Mouse (Mus musculus): Measurements from ENCODE around the gene Tfip11. TPM values are rescaled to one million over a fixed set of nuclear protein-coding genes. Genes with fewer than 3 reads are reported as not detected.

Gene Tfip11
- total and polyA plus RNA-seq, 3 experiments: 16.0 to 19.4 (median 17.6) TPM

DNA sequence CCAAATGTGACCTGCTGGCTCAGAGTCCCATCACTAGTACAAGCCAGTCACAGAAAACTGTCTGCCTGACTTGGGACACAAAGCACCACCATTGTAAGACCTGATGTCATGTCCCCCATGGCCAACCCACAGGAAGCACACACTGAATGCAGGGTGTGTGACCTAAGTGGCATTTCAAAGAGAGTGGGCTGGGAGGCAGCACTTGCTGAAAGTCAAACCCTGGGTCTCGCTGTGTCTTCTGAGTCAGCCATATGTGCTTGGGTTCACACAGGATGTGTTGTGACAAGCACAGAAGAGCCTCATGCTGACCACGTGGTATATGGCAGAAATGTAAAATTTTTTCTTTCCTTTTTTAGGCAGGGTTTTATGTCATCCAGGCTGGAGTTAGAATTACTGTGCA, 28.9 kb upstream of the Tfip11 start:
- WGBS: 38% methylated on average over 2 of the region's 2 CpGs
- peaks cover 64% of the 10 kb centered on the region for H3K4me1 ChIP-seq (ENCODE audit: control insufficient read depth, insufficient read depth, low read length)
- intact Hi-C loops (cut with DNase I): no loop called here
- peaks cover 23% of the 10 kb centered on the region for H3K79me2 ChIP-seq (replicated peaks; ENCODE audit: control insufficient read depth, insufficient read depth, low read length)
- TF ChIP-seq CTCF (IDR thresholded peaks at IDR 0.05) (no peak), EP300 (IDR thresholded peaks at IDR 0.05; ENCODE audit: insufficient read depth, low read depth, low read length) (no peak), POLR2A (IDR thresholded peaks at IDR 0.05; ENCODE audit: insufficient read depth, low read depth, low read length) (no peak)
- no peak for DNase-seq
- no peaks in the 10 kb centered on the region for H3K27me3 ChIP-seq (ENCODE audit: control insufficient read depth, insufficient read depth, low read length)
- no peak overlapping the region for H3K4me3 ChIP-seq
- no peaks in the 10 kb centered on the region for H3K36me3 ChIP-seq (ENCODE audit: control insufficient read depth, insufficient read depth, low read length)
- peak overlapping the region; percentile 34 for H3K27ac ChIP-seq
- H3K9ac ChIP-seq (ENCODE audit: low read depth, low read length): no peak overlapping the region

DNA sequence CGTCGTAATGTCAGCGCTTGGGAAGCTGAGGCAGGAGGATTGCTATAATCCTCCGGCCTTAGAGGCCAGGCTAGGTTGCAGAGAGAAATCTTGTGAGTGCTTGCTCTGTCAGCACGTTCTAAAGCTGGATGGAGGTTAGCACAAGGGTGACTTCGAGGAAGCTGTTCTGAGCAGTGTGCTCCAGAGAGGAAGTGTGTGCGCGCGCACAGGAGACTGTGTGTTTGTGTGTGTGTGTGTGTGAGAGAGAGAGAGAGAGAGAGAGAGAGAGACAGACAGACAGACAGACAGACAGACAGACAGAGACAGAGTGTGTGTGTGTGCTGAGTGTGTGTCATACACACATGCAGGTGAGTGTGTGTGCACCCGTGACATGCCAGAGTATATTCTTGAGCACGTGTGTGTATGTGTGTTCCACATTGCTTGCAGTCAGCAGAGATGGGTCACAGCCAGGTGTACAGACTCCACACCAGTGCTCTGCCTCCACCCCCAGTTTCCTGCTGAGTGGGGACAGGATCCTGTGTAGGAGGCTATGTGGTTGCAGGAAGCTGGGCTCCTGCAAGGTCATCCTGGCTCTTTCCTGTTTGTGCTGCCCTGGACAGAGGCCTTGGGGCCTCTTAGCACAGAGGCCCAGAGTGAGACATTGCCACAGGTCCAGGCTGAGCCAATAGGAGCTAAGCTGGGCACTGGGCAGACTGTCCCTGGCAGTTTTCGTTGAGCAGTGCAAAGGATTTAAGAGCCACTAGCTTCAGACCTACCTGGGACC, 27.8 kb upstream of the Tfip11 start:
- intact Hi-C loops (cut with DNase I): no loop called here
- H3K4me3 ChIP-seq: no peak overlapping the region
- DNase-seq: peak; percentile 65 to 78
- 46% methylated on average over 12 of the region's 12 CpGs for WGBS
- TF ChIP-seq EP300 (IDR thresholded peaks at IDR 0.05; ENCODE audit: insufficient read depth, low read depth, low read length) (peak; percentile 86), POLR2A (IDR thresholded peaks at IDR 0.05; ENCODE audit: insufficient read depth, low read depth, low read length) (no peak), CTCF (IDR thresholded peaks at IDR 0.05) (no peak)
- peak overlapping the region; percentile 84 for H3K27ac ChIP-seq
- peak overlapping the region; percentile 2; the same call in 1 of the 2 replicates for H3K9ac ChIP-seq (ENCODE audit: low read depth, low read length)
- H3K27me3 ChIP-seq (ENCODE audit: control insufficient read depth, insufficient read depth, low read length): no peaks in the 10 kb centered on the region
- peaks cover 22% of the 10 kb centered on the region for H3K79me2 ChIP-seq (replicated peaks; ENCODE audit: control insufficient read depth, insufficient read depth, low read length)
- H3K4me1 ChIP-seq (ENCODE audit: control insufficient read depth, insufficient read depth, low read length): peaks cover 56% of the 10 kb centered on the region
- no peaks in the 10 kb centered on the region for H3K36me3 ChIP-seq (ENCODE audit: control insufficient read depth, insufficient read depth, low read length)

DNA sequence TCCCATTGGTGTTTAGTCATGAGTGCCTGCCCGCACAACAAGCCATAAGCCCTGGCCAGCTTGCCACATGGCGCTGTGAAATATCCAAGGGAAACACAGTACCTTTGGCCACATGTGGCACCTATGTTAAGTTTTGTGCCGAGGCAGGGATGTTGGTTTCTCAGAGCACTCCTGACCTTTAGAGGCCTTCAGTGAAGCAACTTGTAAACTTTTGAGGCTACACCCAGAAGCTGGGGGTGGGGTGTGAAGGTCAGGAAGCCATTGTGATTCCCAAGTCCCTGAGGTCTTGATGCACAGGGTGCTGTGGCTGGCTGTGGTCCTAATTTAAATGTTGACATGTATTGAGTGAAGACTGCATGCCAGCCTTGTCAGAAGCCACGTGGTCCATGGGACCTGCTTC, 26.8 kb upstream of the Tfip11 start:
- WGBS: 68% methylated on average over 4 of the region's 4 CpGs
- H3K4me1 ChIP-seq (ENCODE audit: control insufficient read depth, insufficient read depth, low read length): peaks cover 51% of the 10 kb centered on the region

DNA sequence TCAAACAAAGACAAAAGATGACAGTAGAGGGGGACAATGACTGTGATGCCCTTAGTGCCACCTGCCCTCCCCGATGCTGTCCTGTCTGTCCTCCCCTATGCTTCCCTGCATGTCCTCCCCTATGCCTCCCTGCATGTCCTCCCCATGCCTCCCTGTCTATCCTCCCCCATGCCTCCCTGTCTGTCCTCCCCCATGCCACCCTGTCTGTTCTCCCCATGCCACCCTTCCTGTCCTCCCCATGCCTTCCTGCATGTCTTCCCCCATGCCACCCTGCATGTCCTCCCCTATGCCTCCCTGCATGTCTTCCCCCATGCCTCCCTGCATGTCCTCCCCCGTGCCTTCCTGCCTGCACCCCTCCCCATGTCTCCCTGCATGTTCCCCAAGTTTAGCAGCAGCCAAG, 26.0 kb upstream of the Tfip11 start:
- Histone ChIP-seq H3K4me3 (no peak overlapping the region), H3K27me3 (ENCODE audit: control insufficient read depth, insufficient read depth, low read length) (no peaks in the 10 kb centered on the region), H3K9ac (ENCODE audit: low read depth, low read length) (no peak overlapping the region), H3K36me3 (ENCODE audit: control insufficient read depth, insufficient read depth, low read length) (no peaks in the 10 kb centered on the region), H3K4me1 (ENCODE audit: control insufficient read depth, insufficient read depth, low read length) (peaks cover 44% of the 10 kb centered on the region), H3K27ac (peak overlapping the region; percentile 84), H3K79me2 (replicated peaks; ENCODE audit: control insufficient read depth, insufficient read depth, low read length) (peaks cover 12% of the 10 kb centered on the region; the same call in 1 of the 2 replicates)
- intact Hi-C loops (cut with DNase I): loop anchor here (2.0 kb wide), 1 partner anchor 15 kb away; no protein-coding TSS in a partner anchor
- WGBS: 53% methylated on average over 2 of the region's 2 CpGs
- TF ChIP-seq EP300 (IDR thresholded peaks at IDR 0.05; ENCODE audit: insufficient read depth, low read depth, low read length) (no peak), POLR2A (IDR thresholded peaks at IDR 0.05; ENCODE audit: insufficient read depth, low read depth, low read length) (no peak), CTCF (IDR thresholded peaks at IDR 0.05) (no peak)
- DNase-seq: no peak

More for the DNA sequence above, 26.8 kb upstream of the Tfip11 start:
- intact Hi-C loops (cut with DNase I): no loop called here
- no peak for DNase-seq
- H3K27me3 ChIP-seq (ENCODE audit: control insufficient read depth, insufficient read depth, low read length): no peaks in the 10 kb centered on the region
- no peak overlapping the region for H3K4me3 ChIP-seq
- H3K79me2 ChIP-seq (replicated peaks; ENCODE audit: control insufficient read depth, insufficient read depth, low read length): peaks cover 17% of the 10 kb centered on the region
- H3K36me3 ChIP-seq (ENCODE audit: control insufficient read depth, insufficient read depth, low read length): no peaks in the 10 kb centered on the region
- TF ChIP-seq EP300 (IDR thresholded peaks at IDR 0.05; ENCODE audit: insufficient read depth, low read depth, low read length) (no peak), CTCF (IDR thresholded peaks at IDR 0.05) (no peak), POLR2A (IDR thresholded peaks at IDR 0.05; ENCODE audit: insufficient read depth, low read depth, low read length) (no peak)
- no peak overlapping the region for H3K9ac ChIP-seq (ENCODE audit: low read depth, low read length)
- H3K27ac ChIP-seq: peak overlapping the region; percentile 84

DNA sequence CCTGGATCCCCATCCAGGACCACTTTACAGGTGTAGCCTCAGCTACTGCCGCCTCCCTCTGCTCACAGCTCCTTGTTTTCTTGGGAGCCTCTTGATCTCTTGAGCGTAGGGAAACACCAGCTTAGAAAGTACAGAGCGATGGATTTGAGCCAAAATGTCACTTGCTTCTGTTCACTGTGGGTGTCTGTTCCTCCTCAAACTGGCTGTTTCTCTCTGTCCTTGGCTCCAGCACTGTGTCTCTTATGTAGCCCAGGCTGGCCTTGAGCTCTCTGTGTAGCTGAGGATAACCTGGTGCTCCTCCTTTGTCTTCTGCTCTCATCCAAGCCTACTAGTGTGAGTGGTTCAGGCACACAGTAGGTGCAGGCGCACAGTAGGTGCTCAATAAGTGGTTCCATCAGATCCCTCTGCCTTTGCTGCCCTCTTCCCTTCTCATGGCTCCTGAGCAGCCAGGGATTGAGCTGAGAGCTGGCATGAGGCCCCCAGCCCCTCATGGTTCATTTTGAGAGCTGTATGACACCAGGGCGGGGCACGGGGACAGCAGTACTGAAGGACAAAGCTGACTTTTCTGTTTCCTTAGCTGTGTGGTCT, 25.3 kb upstream of the Tfip11 start:
- Histone ChIP-seq H3K27ac (peak overlapping the region; percentile 16), H3K9ac (ENCODE audit: low read depth, low read length) (no peak overlapping the region), H3K36me3 (ENCODE audit: control insufficient read depth, insufficient read depth, low read length) (no peaks in the 10 kb centered on the region), H3K4me1 (ENCODE audit: control insufficient read depth, insufficient read depth, low read length) (peaks cover 38% of the 10 kb centered on the region), H3K4me3 (no peak overlapping the region), H3K79me2 (replicated peaks; ENCODE audit: control insufficient read depth, insufficient read depth, low read length) (peaks cover 9% of the 10 kb centered on the region; the same call in 1 of the 2 replicates), H3K27me3 (ENCODE audit: control insufficient read depth, insufficient read depth, low read length) (no peaks in the 10 kb centered on the region)
- DNase-seq: no peak
- 70% methylated on average over 6 of the region's 6 CpGs for WGBS
- intact Hi-C loops (cut with DNase I): loop anchor here (2.0 kb wide), 1 partner anchor 14 kb away; no protein-coding TSS in a partner anchor
- TF ChIP-seq POLR2A (IDR thresholded peaks at IDR 0.05; ENCODE audit: insufficient read depth, low read depth, low read length): no peak
- no peak for TF ChIP-seq CTCF (IDR thresholded peaks at IDR 0.05)
- no peak for TF ChIP-seq EP300 (IDR thresholded peaks at IDR 0.05; ENCODE audit: insufficient read depth, low read depth, low read length)

DNA sequence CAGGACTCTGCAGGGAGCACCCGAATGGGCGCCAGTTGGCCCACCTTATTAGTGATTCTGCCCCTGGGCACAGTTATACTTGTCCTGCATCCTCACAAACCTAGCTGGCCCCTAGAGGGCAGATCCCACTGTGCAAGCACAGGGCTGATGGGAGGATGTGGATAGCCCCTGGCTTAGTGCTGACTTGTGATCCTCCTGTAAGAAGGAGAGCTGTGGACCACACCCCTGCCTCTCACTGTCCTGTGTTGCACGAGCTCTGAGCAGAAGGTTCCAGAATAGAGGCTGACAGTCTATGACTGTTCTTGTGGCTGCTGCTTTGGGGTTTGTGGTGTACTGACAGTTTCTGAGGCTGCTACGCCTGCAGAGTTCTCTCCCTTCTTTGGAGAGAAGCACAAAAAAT, 24.5 kb upstream of the Tfip11 start:
- no peak for DNase-seq
- Histone ChIP-seq H3K4me1 (ENCODE audit: control insufficient read depth, insufficient read depth, low read length) (peaks cover 35% of the 10 kb centered on the region), H3K36me3 (ENCODE audit: control insufficient read depth, insufficient read depth, low read length) (no peaks in the 10 kb centered on the region), H3K27ac (no peak overlapping the region), H3K79me2 (replicated peaks; ENCODE audit: control insufficient read depth, insufficient read depth, low read length) (peaks cover 8% of the 10 kb centered on the region; the same call in 1 of the 2 replicates), H3K27me3 (ENCODE audit: control insufficient read depth, insufficient read depth, low read length) (no peaks in the 10 kb centered on the region), H3K9ac (ENCODE audit: low read depth, low read length) (no peak overlapping the region), H3K4me3 (no peak overlapping the region)
- WGBS: 72% methylated on average over 4 of the region's 4 CpGs
- TF ChIP-seq CTCF (IDR thresholded peaks at IDR 0.05): peak; percentile 42
- no peak for TF ChIP-seq EP300 (IDR thresholded peaks at IDR 0.05; ENCODE audit: insufficient read depth, low read depth, low read length)
- intact Hi-C loops (cut with DNase I): loop anchor here (2.0 kb wide), 1 partner anchor 13 kb away; no protein-coding TSS in a partner anchor

Measured in heart, adult 2 months (tissue).